Mouse (Mus musculus) heart, embryonic 12.5 days (tissue): ENCODE data around the gene Rfc4. TPM values are rescaled to one million over a fixed set of nuclear protein-coding genes. Genes with fewer than 3 reads are reported as not detected.
A peak's percentile ranks its signal among the peaks of the same experiment; 100 is the strongest.

Experiments
- ATAC-seq: fragments of 200-750 bp; cut with Nextera tagmentation; 2 replicates; pipeline ENCODE4 v1.8.0; 2017; ENCODE audit warnings: moderate TSS enrichment, moderate library complexity; ENCODE audit not compliant: insufficient number of reproducible peaks, low FRiP score
- H3K27ac ChIP-seq: fragments of 300-500 bp; sonication (generic); 2 replicates; pipeline ENCODE4 v1.5.1; 2016; ENCODE audit warnings: mild to moderate bottlenecking, moderate library complexity; ENCODE audit not compliant: poor library complexity, severe bottlenecking
- H3K27me3 ChIP-seq: fragments of 300-500 bp; sonication (generic); replicated peaks from 2 replicates; pipeline ENCODE4 v1.6.1; 2016; ENCODE audit warnings: mild to moderate bottlenecking, moderate library complexity
- H3K36me3 ChIP-seq: fragments of 300-500 bp; sonication (generic); 2 replicates; pipeline ENCODE4 v1.6.1; 2016; ENCODE audit warnings: mild to moderate bottlenecking, moderate library complexity
- H3K4me1 ChIP-seq: fragments of 300-500 bp; sonication (generic); replicated peaks from 2 replicates; pipeline ENCODE4 v1.6.1; 2016; ENCODE audit warnings: mild to moderate bottlenecking
- H3K4me2 ChIP-seq: fragments of 300-500 bp; sonication (generic); 2 replicates; pipeline ENCODE4 v1.6.1; 2016; ENCODE audit warnings: mild to moderate bottlenecking, moderate library complexity
- H3K4me3 ChIP-seq: fragments of 300-500 bp; sonication (generic); 2 replicates; pipeline ENCODE4 v1.5.1; 2016; ENCODE audit warnings: mild to moderate bottlenecking
- H3K9ac ChIP-seq: fragments of 300-500 bp; sonication (generic); 2 replicates; pipeline ENCODE4 v1.6.1; 2016; ENCODE audit warnings: mild to moderate bottlenecking, moderate library complexity
- H3K9me3 ChIP-seq: fragments of 300-500 bp; sonication (generic); replicated peaks from 2 replicates; pipeline ENCODE4 v1.6.1; 2016; ENCODE audit warnings: mild to moderate bottlenecking, moderate library complexity
- WGBS: fragments of 180-500 bp; shearing (Covaris S2); methylation state at CpG from one replicate; pipeline ENCODE4 v1.1.7; 2016; 5-methylcytosine and 5-hydroxymethylcytosine counted together
- polyA plus RNA-seq: library from polyadenylated mRNA; unstranded; fragments of >200 nt; fragmentation: Nextera tagmentation; extraction: Ambion mirVana; gene quantifications from 2 replicates; pipeline ENCODE4 v1.2.1, GENCODE M21; 2016

The Rfc4 gene
- polyA plus RNA-seq, 1 experiment from 2014 or later = 106 TPM

DNA sequence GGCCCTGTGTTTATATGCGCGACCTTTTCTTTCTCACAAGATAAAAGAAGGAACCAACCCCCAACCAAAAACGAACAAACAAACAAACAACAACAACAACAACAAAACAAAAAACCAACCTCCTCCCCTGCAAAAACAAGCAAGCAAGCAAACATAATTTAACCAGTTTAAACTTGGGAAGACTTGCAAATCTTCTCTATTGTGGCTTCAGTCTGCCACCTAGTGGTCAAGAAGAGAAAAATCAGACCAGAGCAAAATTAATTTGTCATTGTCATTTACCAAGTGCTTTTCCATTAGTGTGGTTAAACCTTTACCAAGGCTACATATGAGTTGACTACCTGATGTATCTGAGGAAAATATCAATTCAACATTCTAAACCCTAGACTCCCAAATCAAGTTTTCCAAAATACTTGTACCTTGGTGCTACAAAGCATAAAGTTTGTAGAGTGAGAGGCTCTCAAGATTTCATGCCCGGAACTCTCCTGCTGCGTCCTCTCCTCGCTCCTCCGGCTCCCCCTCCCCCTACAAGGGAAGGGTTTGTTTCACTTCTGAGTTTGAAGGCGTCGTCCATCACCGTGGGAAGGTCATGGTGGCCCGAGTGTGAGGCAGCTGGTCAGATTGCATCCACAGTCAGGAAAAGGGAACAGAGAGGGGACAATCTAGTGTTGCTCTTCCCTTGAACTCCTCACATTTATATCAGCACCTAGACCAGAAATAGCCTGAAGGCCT is 8.0 kb upstream of the Rfc4 start:
- H3K27me3 ChIP-seq = no peaks in the 10 kb centered on the region; the same call in 1 of the 2 replicates
- H3K9me3 ChIP-seq = no peaks in the 10 kb centered on the region
- H3K4me1 ChIP-seq = no peaks in the 10 kb centered on the region
- H3K4me3 ChIP-seq = no peak overlapping the region
- ATAC-seq = no peak
- WGBS = 25% methylated on average over 11 of the region's 11 CpGs
- H3K27ac ChIP-seq = no peak overlapping the region
- no peaks in the 10 kb centered on the region for H3K36me3 ChIP-seq
- H3K9ac ChIP-seq = no peak overlapping the region
- peak overlapping the region; percentile 21; the same call in 1 of the 2 replicates for H3K4me2 ChIP-seq

DNA sequence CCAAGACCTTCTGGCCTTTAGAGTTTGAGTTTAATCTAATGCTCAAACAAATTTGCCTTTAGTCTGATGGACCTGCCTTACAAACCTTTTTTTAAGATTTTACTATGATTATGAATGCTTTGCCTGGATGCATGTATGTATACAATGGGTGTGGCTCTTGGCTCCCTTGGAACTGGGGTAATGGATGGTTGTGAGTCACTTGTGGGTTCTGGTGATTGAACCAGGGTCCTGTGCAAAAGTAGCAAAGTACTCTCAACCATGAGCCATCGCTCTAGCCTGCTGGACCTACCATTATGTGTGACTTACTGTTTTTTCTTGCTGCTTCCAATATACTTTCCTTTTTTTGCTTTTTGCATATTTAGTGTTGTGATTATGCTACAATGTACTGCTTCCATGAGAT is 4.8 kb upstream of the Rfc4 start:
- no peak for ATAC-seq
- no peak overlapping the region for H3K9ac ChIP-seq
- H3K27me3 ChIP-seq = no peaks in the 10 kb centered on the region
- no peak overlapping the region for H3K4me3 ChIP-seq
- peaks cover 9% of the 10 kb centered on the region for H3K4me1 ChIP-seq
- no peak overlapping the region for H3K4me2 ChIP-seq
- H3K9me3 ChIP-seq = no peaks in the 10 kb centered on the region
- no peak overlapping the region for H3K27ac ChIP-seq
- WGBS = 87% methylated on average over 1 of the region's 1 CpGs
- H3K36me3 ChIP-seq = no peaks in the 10 kb centered on the region

DNA sequence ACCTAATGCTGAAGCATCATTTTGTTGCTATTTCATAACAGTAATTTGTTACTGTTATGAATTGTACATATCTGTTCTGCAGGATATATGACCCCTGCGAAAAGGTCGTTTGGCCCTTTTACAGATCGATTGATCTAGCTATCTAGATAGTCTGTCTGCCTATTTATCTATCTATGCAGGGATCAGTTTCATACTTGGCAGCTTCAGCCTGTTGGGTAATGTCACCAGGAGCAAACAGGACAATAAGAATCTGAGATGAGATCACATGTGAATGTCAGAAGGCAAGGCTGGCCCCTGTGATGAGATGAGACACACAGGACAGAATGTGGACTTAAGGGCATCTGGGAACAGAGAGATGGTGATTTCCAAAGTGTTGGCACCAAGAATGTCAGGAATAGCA is 2.8 kb upstream of the Rfc4 start:
- no peak overlapping the region for H3K4me3 ChIP-seq
- H3K9ac ChIP-seq = no peak overlapping the region
- no peaks in the 10 kb centered on the region for H3K27me3 ChIP-seq
- H3K27ac ChIP-seq = no peak overlapping the region
- H3K9me3 ChIP-seq = no peaks in the 10 kb centered on the region
- no peak for ATAC-seq
- 94% methylated on average over 3 of the region's 3 CpGs for WGBS
- H3K36me3 ChIP-seq = no peaks in the 10 kb centered on the region
- H3K4me1 ChIP-seq = peaks cover 14% of the 10 kb centered on the region
- no peak overlapping the region for H3K4me2 ChIP-seq

DNA sequence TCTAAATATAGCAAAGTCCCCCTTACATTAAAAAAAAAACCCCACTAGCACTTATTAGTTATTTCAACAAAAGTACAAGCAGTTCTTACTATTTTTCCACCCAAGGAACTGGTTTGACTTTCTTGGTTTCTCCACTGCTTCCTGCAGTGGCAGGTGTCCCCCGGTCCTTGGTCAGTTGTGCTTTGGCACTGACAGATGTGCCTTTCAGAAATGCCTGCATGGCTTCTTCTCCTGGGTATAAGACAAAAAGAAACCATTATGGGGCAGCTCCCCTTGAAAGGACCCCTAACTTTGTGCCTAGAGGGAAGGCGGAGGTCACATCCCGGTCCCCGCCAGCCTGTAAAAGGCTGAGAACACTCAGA is 245 bp downstream of the Rfc4 start:
- Histone ChIP-seq H3K36me3 (peaks cover 20% of the 10 kb centered on the region), H3K4me2 (peak overlapping the region; percentile 77), H3K27ac (peak overlapping the region; percentile 94), H3K4me3 (peak overlapping the region; percentile 69), H3K27me3 (no peaks in the 10 kb centered on the region), H3K4me1 (peaks cover 14% of the 10 kb centered on the region), H3K9ac (peak overlapping the region; percentile 81), H3K9me3 (no peaks in the 10 kb centered on the region)
- WGBS = 0% methylated on average over 4 of the region's 4 CpGs
- peak; percentile 46 for ATAC-seq

DNA sequence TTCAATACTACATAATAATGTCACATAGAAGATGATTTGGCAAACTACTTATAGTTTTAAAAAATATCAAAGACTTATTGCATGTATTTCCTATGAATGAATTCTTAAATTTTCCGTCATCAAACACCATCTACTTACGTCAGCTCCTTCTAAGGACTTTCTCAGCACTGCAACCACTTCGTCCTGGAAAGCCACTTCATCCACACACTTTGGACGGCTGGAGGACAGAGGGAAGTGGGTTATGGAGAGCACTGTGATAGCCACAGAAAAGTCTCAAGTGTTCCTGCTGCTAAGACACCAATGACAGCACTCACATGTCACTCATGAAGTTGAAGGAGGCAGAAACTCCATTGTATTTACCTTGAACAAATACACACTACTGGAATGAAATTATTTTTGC is 3.1 kb downstream of the Rfc4 start:
- no peak for ATAC-seq
- Histone ChIP-seq H3K9me3 (no peaks in the 10 kb centered on the region), H3K4me2 (no peak overlapping the region), H3K27ac (no peak overlapping the region), H3K4me3 (no peak overlapping the region), H3K9ac (no peak overlapping the region), H3K36me3 (peaks cover 42% of the 10 kb centered on the region), H3K4me1 (peaks cover 14% of the 10 kb centered on the region), H3K27me3 (no peaks in the 10 kb centered on the region)
- 84% methylated on average over 4 of the region's 4 CpGs for WGBS

DNA sequence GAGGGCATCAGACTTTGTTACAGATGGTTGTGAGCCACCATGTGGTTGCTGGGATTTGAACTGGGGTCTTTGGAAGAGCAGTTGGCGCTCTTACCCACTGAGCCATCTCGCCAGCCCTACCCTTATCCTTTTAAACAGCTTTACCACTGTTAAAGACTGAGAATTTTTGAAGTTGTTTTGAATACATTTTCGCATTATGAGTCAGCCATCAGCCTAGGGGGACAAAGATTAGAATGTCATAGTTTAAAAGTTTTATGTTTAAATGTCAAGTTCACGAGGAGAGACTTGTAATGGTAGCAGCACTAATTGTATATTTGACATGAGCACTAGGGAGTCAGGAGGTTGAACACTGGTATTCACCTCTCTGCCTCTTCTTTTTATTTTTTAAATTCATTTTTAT is 4.4 kb downstream of the Rfc4 start:
- Histone ChIP-seq H3K4me1 (peaks cover 5% of the 10 kb centered on the region; the same call in 1 of the 2 replicates), H3K36me3 (peaks cover 43% of the 10 kb centered on the region), H3K27me3 (no peaks in the 10 kb centered on the region), H3K27ac (no peak overlapping the region), H3K4me3 (no peak overlapping the region), H3K4me2 (no peak overlapping the region), H3K9ac (no peak overlapping the region), H3K9me3 (no peaks in the 10 kb centered on the region)
- no peak for ATAC-seq
- WGBS = 92% methylated on average over 4 of the region's 4 CpGs

DNA sequence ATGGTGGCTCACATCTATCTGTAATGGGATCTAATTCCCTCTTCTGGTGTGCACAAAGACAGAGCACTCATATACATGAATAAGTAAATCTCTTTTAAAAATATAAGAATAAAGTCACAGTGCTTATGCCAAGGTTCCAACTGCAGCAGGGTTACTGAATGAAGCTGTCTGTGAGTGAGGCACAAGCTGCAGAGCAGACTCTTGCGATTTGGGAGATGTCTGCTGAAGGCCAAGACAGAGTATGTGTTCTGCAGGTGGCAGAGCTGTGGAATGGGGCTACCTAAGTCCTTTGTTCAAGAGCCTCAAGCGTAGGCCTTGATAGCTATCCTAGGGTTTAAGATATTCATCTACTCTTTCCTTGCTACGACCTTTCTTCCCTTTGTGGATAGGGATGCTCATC is 5.1 kb downstream of the Rfc4 start:
- no peaks in the 10 kb centered on the region for H3K9me3 ChIP-seq
- H3K36me3 ChIP-seq = peaks cover 47% of the 10 kb centered on the region
- WGBS = 93% methylated on average over 3 of the region's 3 CpGs

DNA sequence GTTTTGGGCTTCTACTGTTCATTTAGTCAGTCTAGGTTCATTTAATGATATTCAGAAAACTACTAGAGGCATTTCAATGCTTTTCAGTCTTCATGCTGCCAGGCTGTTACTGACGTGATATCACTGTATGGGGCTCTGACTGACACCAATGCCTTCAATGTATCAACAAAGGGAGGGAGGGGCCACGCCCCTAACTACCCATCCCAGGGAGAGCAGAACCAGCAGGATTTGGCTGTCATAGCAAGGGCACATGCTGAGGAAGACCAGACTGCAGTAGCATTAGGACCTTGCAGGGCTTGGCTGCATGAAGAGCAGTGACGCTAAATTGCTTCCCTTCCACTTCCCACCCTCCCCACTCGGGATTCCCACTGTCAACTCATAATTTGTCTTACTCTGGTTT is 10.4 kb downstream of the Rfc4 start:
- no peaks in the 10 kb centered on the region for H3K9me3 ChIP-seq
- H3K9ac ChIP-seq = no peak overlapping the region
- no peak overlapping the region for H3K4me2 ChIP-seq
- 0 out of 2 replicates have a peak, but pooled peaks cover 3% of the 10 kb centered on the region for H3K4me1 ChIP-seq
- ATAC-seq = no peak
- H3K36me3 ChIP-seq = peaks cover 53% of the 10 kb centered on the region
- H3K27ac ChIP-seq = no peak overlapping the region
- no peaks in the 10 kb centered on the region for H3K27me3 ChIP-seq
- 47% methylated on average over 4 of the region's 4 CpGs for WGBS
- no peak overlapping the region for H3K4me3 ChIP-seq

More for the DNA sequence above, 5.1 kb downstream of the Rfc4 start:
- no peaks in the 10 kb centered on the region for H3K27me3 ChIP-seq
- H3K4me1 ChIP-seq = peaks cover 5% of the 10 kb centered on the region; the same call in 1 of the 2 replicates
- H3K4me3 ChIP-seq = no peak overlapping the region
- H3K27ac ChIP-seq = no peak overlapping the region
- no peak overlapping the region for H3K4me2 ChIP-seq
- ATAC-seq = no peak
- no peak overlapping the region for H3K9ac ChIP-seq

DNA sequence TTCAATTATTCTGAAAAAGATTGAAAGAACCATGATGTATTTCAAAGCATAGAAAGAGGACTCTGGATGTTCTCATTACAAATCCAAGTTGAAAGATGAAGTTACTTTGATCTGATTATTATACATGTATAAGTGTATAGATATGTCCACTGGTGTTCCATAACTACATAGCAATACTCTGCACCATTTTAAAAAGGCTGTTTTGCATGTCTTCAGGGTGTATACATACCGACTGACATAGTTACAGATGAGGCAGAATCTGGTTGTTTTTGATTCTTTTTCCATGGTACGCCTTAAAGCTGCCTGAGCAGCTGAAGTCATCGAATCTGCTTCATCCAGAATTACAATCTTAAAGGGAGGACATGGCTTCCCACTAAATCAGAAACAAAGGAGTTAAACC is 12.1 kb downstream of the Rfc4 start:
- 80% methylated on average over 3 of the region's 3 CpGs for WGBS

DNA sequence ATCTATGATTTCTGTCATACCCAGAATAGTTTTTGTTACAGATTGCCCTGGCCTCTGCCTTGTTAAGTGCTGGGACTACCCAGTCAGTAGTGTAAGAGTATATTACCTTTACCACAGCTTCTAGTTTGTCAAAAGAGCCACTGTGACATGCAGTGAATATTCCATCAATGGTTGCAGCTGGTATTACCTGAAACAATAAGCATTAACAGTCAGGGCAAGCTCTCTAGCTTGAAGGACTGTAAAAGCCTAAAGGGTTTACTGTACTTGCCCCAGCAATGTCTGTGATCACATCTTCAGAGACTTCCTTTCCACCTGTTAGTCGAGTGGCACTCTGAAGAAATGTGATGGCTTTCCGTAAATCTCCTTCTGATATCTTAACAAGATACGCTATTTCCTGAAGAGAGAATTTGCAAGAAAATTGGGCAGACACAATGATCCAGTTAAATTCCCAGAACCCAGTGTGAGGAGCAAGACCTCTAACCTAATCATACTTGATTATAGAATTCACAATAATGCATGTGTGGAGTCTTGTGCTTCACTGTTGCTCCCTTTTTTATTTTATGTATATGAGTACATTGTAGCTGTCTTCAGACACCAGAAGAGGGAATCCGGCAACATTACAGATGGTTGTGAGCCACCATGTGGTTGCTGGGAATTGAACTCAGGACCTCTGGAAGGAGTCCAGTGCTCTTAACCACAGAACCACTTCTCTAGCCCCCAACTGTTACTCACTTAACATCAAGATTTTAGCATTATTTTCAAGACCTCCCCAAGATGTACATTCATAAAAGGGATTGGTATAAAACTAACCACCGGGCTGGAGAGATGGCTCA is 13.0 kb downstream of the Rfc4 start:
- no peak for ATAC-seq
- Histone ChIP-seq H3K27ac (no peak overlapping the region), H3K27me3 (no peaks in the 10 kb centered on the region), H3K9ac (no peak overlapping the region), H3K4me2 (no peak overlapping the region), H3K4me1 (peaks cover 13% of the 10 kb centered on the region), H3K9me3 (no peaks in the 10 kb centered on the region), H3K4me3 (no peak overlapping the region), H3K36me3 (peaks cover 55% of the 10 kb centered on the region)
- WGBS = 64% methylated on average over 5 of the region's 5 CpGs

More for the DNA sequence above, 12.1 kb downstream of the Rfc4 start:
- peaks cover 10% of the 10 kb centered on the region for H3K4me1 ChIP-seq
- H3K36me3 ChIP-seq = peaks cover 54% of the 10 kb centered on the region
- ATAC-seq = no peak
- H3K27ac ChIP-seq = no peak overlapping the region
- H3K9ac ChIP-seq = no peak overlapping the region
- no peaks in the 10 kb centered on the region for H3K27me3 ChIP-seq
- H3K4me3 ChIP-seq = no peak overlapping the region
- no peaks in the 10 kb centered on the region for H3K9me3 ChIP-seq
- no peak overlapping the region for H3K4me2 ChIP-seq

DNA sequence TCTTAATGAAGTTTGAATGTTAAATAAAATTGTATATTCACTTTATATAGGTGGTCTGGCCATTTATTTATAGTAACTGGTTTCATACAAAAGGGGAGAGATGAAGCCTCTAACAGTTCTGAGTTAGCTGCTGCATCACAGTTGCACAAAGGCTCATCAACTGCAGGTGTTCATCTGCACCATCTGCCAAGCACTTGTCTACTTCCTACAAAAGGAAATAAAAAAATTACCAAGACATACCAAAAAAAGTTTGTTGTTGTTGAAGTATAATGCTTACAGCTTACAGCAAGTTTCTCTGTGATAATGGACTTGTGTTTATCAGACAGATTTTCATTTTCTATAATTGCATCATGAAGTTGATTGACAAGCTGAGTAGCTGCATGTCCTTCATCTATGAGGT is 13.6 kb downstream of the Rfc4 start:
- no peaks in the 10 kb centered on the region for H3K27me3 ChIP-seq
- H3K4me3 ChIP-seq = no peak overlapping the region
- no peak for ATAC-seq
- no peak overlapping the region for H3K4me2 ChIP-seq
- peaks cover 62% of the 10 kb centered on the region for H3K36me3 ChIP-seq
- H3K9ac ChIP-seq = no peak overlapping the region
- H3K27ac ChIP-seq = no peak overlapping the region
- H3K4me1 ChIP-seq = peaks cover 19% of the 10 kb centered on the region
- H3K9me3 ChIP-seq = no peaks in the 10 kb centered on the region
